Mouse (Mus musculus) hindbrain, embryonic 11.5 days (tissue): ENCODE measurements around the gene Hcls1. TPM values are rescaled to one million over a fixed set of nuclear protein-coding genes. Genes with fewer than 3 reads are reported as not detected.

Source experiments
- ATAC-seq: fragments of 200-750 bp; cut with Nextera tagmentation; 2 replicates; pipeline ENCODE4 v1.8.0; 2017; ENCODE audit warnings: mild to moderate bottlenecking, moderate TSS enrichment, moderate library complexity; ENCODE audit not compliant: low FRiP score
- DNase-seq: peaks from one replicate; pipeline ENCODE4 v3.0.0-alpha.2; 2015; ENCODE audit warnings: low spot score
- H3K27ac ChIP-seq: fragments of 300-500 bp; sonication (generic); 2 replicates; pipeline ENCODE4 v1.5.1; 2014; ENCODE audit warnings: mild to moderate bottlenecking, low read depth, low read length
- H3K27me3 ChIP-seq: fragments of 300-500 bp; sonication (generic); 2 replicates; pipeline ENCODE4 v1.6.1; 2014; ENCODE audit warnings: mild to moderate bottlenecking, low read length, moderate library complexity, mixed read lengths; ENCODE audit not compliant: control insufficient read depth, insufficient read depth
- H3K36me3 ChIP-seq: fragments of 300-500 bp; sonication (generic); 2 replicates; pipeline ENCODE4 v1.6.1; 2014; ENCODE audit warnings: mild to moderate bottlenecking, low read length, moderate library complexity, mixed read lengths; ENCODE audit not compliant: control insufficient read depth, insufficient read depth
- H3K4me1 ChIP-seq: fragments of 300-500 bp; sonication (generic); replicated peaks from 2 replicates; pipeline ENCODE4 v1.6.1; 2014; ENCODE audit warnings: low read length, mixed read lengths; ENCODE audit not compliant: control insufficient read depth, insufficient read depth
- H3K4me2 ChIP-seq: fragments of 300-500 bp; sonication (generic); replicated peaks from 2 replicates; pipeline ENCODE4 v1.6.1; 2014; ENCODE audit warnings: mild to moderate bottlenecking, low read depth, low read length
- H3K4me3 ChIP-seq: fragments of 300-500 bp; sonication (generic); 2 replicates; pipeline ENCODE4 v1.5.1; 2014; ENCODE audit warnings: low read depth, low read length
- H3K9ac ChIP-seq: fragments of 300-500 bp; sonication (generic); 2 replicates; pipeline ENCODE4 v1.6.1; 2014; ENCODE audit warnings: low read depth, low read length
- H3K9me3 ChIP-seq: fragments of 300-500 bp; sonication (generic); 2 replicates; pipeline ENCODE4 v1.6.1; 2016; ENCODE audit warnings: low read length; ENCODE audit not compliant: control insufficient read depth
- WGBS: fragments of 180-500 bp; shearing (Covaris S2); extraction: QIAGEN DNeasy Blood & Tissue Kit; methylation state at CpG from one replicate; pipeline ENCODE4 v1.1.7; 2014; 5-methylcytosine and 5-hydroxymethylcytosine counted together
- polyA plus RNA-seq: library from polyadenylated mRNA; unstranded; fragments of >200 nt; fragmentation: Nextera tagmentation; extraction: Ambion mirVana; gene quantifications from 2 replicates; pipeline ENCODE4 v1.2.1, GENCODE M21; 2014

The Hcls1 gene
- polyA plus RNA-seq, 1 experiment from 2014 or later, result 0.79 TPM

- no peak for ATAC-seq
- no peak overlapping the region for H3K27ac ChIP-seq
- no peak for DNase-seq
- peaks cover 4% of the 10 kb centered on the region; the same call in 1 of the 2 replicates for H3K36me3 ChIP-seq
- no peaks in the 10 kb centered on the region for H3K9me3 ChIP-seq
- no peak overlapping the region for H3K9ac ChIP-seq
- no peaks in the 10 kb centered on the region for H3K4me1 ChIP-seq
- H3K4me2 ChIP-seq, result no peak overlapping the region
- 93% methylated on average over 10 of the region's 10 CpGs for WGBS
- H3K27me3 ChIP-seq, result no peaks in the 10 kb centered on the region
- H3K4me3 ChIP-seq, result no peak overlapping the region
These were observed 8.0 kb upstream of the Hcls1 start for GRCm38 (mm10) chr16:36926514-36927447.

GRCm38 (mm10) chr16:36927495-36928105 is 7.2 kb upstream of the Hcls1 start:
- DNase-seq (no peak), ATAC-seq (no peak)
- Histone ChIP-seq H3K9ac (no peak overlapping the region), H3K4me1 (no peaks in the 10 kb centered on the region), H3K27ac (no peak overlapping the region), H3K36me3 (peaks cover 4% of the 10 kb centered on the region; the same call in 1 of the 2 replicates), H3K9me3 (no peaks in the 10 kb centered on the region), H3K4me3 (no peak overlapping the region), H3K27me3 (no peaks in the 10 kb centered on the region), H3K4me2 (no peak overlapping the region)
- 85% methylated on average over 10 of the region's 10 CpGs for WGBS

- no peak overlapping the region for H3K4me3 ChIP-seq
- H3K36me3 ChIP-seq, result peaks cover 5% of the 10 kb centered on the region; the same call in 1 of the 2 replicates
- no peak overlapping the region for H3K9ac ChIP-seq
- no peak overlapping the region for H3K4me2 ChIP-seq
- H3K27me3 ChIP-seq, result no peaks in the 10 kb centered on the region
- no peaks in the 10 kb centered on the region for H3K9me3 ChIP-seq
- DNase-seq (no peak), ATAC-seq (no peak)
- no peaks in the 10 kb centered on the region for H3K4me1 ChIP-seq
- H3K27ac ChIP-seq, result no peak overlapping the region
- 94% methylated on average over 8 of the region's 8 CpGs for WGBS
These were observed 6.7 kb upstream of the Hcls1 start for GRCm38 (mm10) chr16:36928106-36928500.

GRCm38 (mm10) chr16:36929216-36929615 is 5.6 kb upstream of the Hcls1 start:
- DNase-seq (no peak), ATAC-seq (no peak)
- Histone ChIP-seq H3K4me1 (no peaks in the 10 kb centered on the region), H3K9ac (no peak overlapping the region), H3K27ac (no peak overlapping the region), H3K9me3 (no peaks in the 10 kb centered on the region), H3K4me3 (no peak overlapping the region), H3K36me3 (peaks cover 5% of the 10 kb centered on the region; the same call in 1 of the 2 replicates), H3K4me2 (no peak overlapping the region), H3K27me3 (no peaks in the 10 kb centered on the region)
- 94% methylated on average over 7 of the region's 7 CpGs for WGBS

GRCm38 (mm10) chr16:36930231-36931136 is 4.3 kb upstream of the Hcls1 start:
- H3K27me3 ChIP-seq, result no peaks in the 10 kb centered on the region
- no peaks in the 10 kb centered on the region for H3K9me3 ChIP-seq
- WGBS, result 78% methylated on average over 11 of the region's 11 CpGs
- H3K4me3 ChIP-seq, result no peak overlapping the region
- H3K4me1 ChIP-seq, result no peaks in the 10 kb centered on the region
- peaks cover 5% of the 10 kb centered on the region; the same call in 1 of the 2 replicates for H3K36me3 ChIP-seq
- no peak overlapping the region for H3K9ac ChIP-seq
- no peak for ATAC-seq
- no peak for DNase-seq
- no peak overlapping the region for H3K4me2 ChIP-seq
- H3K27ac ChIP-seq, result no peak overlapping the region

- no peak overlapping the region for H3K27ac ChIP-seq
- 89% methylated on average over 10 of the region's 10 CpGs for WGBS
- H3K27me3 ChIP-seq, result no peaks in the 10 kb centered on the region
- H3K4me2 ChIP-seq, result no peak overlapping the region
- DNase-seq, result no peak
- H3K36me3 ChIP-seq, result peaks cover 5% of the 10 kb centered on the region; the same call in 1 of the 2 replicates
- no peak overlapping the region for H3K9ac ChIP-seq
- no peaks in the 10 kb centered on the region for H3K4me1 ChIP-seq
- no peaks in the 10 kb centered on the region for H3K9me3 ChIP-seq
- ATAC-seq, result no peak
- H3K4me3 ChIP-seq, result no peak overlapping the region
These were observed 3.4 kb upstream of the Hcls1 start for GRCm38 (mm10) chr16:36931381-36931780.

GRCm38 (mm10) chr16:36931976-36932375 is 2.8 kb upstream of the Hcls1 start:
- no peak for DNase-seq
- Histone ChIP-seq H3K27me3 (no peaks in the 10 kb centered on the region), H3K4me2 (no peak overlapping the region), H3K36me3 (peaks cover 5% of the 10 kb centered on the region; the same call in 1 of the 2 replicates), H3K4me1 (no peaks in the 10 kb centered on the region), H3K4me3 (no peak overlapping the region), H3K9ac (no peak overlapping the region), H3K27ac (no peak overlapping the region), H3K9me3 (no peaks in the 10 kb centered on the region)
- 82% methylated on average over 3 of the region's 3 CpGs for WGBS
- no peak for ATAC-seq

- Histone ChIP-seq H3K27ac (no peak overlapping the region), H3K4me3 (no peak overlapping the region), H3K27me3 (no peaks in the 10 kb centered on the region), H3K36me3 (peaks cover 5% of the 10 kb centered on the region; the same call in 1 of the 2 replicates), H3K4me2 (no peak overlapping the region), H3K4me1 (no peaks in the 10 kb centered on the region), H3K9ac (no peak overlapping the region), H3K9me3 (no peaks in the 10 kb centered on the region)
- WGBS, result 89% methylated on average over 6 of the region's 6 CpGs
- ATAC-seq (no peak), DNase-seq (no peak)
These were observed 2.2 kb upstream of the Hcls1 start for GRCm38 (mm10) chr16:36932546-36932945.
